Mouse (Mus musculus) heart, postnatal 0 days (tissue): ENCODE results near the gene Sh3rf1.

Experiments
- CTCF ChIP-seq: IDR thresholded peaks from 2 replicates; pipeline ENCODE4 v1.5.1; 2016; ENCODE audit warnings: antibody characterized with exemption, control low read depth, low read depth
- EP300 ChIP-seq: IDR thresholded peaks from 2 replicates; pipeline ENCODE4 v1.6.1; 2016; ENCODE audit warnings: antibody characterized with exemption, low read depth

GRCm38 (mm10) chr8:61346941-61347340, 123.3 kb downstream of the Sh3rf1 start:
- no peak for TF ChIP-seq CTCF
- TF ChIP-seq EP300: no peak
